17 mouse cellular contexts compared by ENCODE assay signal in the genomic region with DNA sequence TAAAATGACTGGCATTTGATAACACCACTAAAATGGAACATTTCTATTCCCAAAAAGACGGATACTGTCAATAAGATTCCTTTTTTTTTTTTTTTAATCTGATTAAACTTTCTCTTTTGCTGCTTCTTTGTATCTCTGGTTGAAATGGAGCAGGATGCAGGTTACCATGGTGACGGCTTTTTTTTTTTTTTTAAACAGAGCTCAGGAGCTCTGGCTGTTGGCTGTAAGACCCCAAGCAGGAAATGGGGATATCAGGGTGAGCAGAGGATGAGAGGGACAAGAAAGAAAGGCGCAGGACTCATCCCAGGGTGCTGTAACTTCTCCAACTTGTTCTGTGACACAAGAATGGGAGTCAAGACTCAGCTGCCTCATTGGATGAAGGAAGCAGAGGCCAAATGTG.
DNase-seq lines count a peak whose midpoint lies in the region; ATAC-seq and TF ChIP-seq lines count a peak whose summit lies in the region.
"Had no signal": no experiment of that assay in that cellular context is flagged by ENCODE, and none has a peak within 500 bp of the region (broad histone marks: within the 10 kb centered on the region; RNA-seq: fewer than 3 reads in every experiment).

No protein-coding gene starts in this region.

- no peak overlapping the region for H3K4me3 ChIP-seq in forebrain, embryonic 15.5 days
- H3K4me3 ChIP-seq in forebrain, embryonic 10.5 days = no peak overlapping the region
- H3K4me3 ChIP-seq in hindbrain, postnatal 0 days (ENCODE audit: low read length) = no peak overlapping the region
- H3K4me3 ChIP-seq in midbrain, postnatal 0 days (ENCODE audit: low read depth, low read length) = no peak overlapping the region
- H3K4me3 ChIP-seq: erythroblast, embryonic 14.5 days; heart, embryonic 12.5 days; limb, embryonic 13.5 days had no signal

- H3K9me3 ChIP-seq in forebrain, embryonic 15.5 days = no peaks in the 10 kb centered on the region
- H3K9me3 ChIP-seq in forebrain, embryonic 10.5 days = no peaks in the 10 kb centered on the region
- H3K9me3 ChIP-seq in hindbrain, postnatal 0 days (ENCODE audit: low read length) = no peaks in the 10 kb centered on the region
- no peaks in the 10 kb centered on the region for H3K9me3 ChIP-seq in midbrain, postnatal 0 days (ENCODE audit: low read length)
- H3K9me3 ChIP-seq: heart, embryonic 12.5 days; limb, embryonic 13.5 days had no signal

- DNase-seq in forebrain, embryonic 10.5 days (ENCODE audit: extremely low spot score, low spot score) = no peak
- DNase-seq in right cerebral cortex, adult 18-20 months = peak; percentile 12
- no peak for DNase-seq in right cerebral cortex, postnatal 10 days (ENCODE audit: low spot score in 2 of 2)
- DNase-seq in hindbrain, postnatal 0 days (ENCODE audit: low spot score) = peak; percentile 60
- peak; percentile 65 for DNase-seq in midbrain, postnatal 0 days (ENCODE audit: low spot score)
- DNase-seq in lung, postnatal 10 days = no peak
- DNase-seq in yolk sac, embryonic 10.5 days (ENCODE audit: low spot score) = no peak
- DNase-seq: adrenal gland, postnatal 25 days; B cell, adult 2 months; cerebellum, adult 9-11 months; thymus, postnatal 25 days had no signal

- no peaks in the 10 kb centered on the region for H3K27me3 ChIP-seq in forebrain, embryonic 15.5 days
- no peaks in the 10 kb centered on the region for H3K27me3 ChIP-seq in forebrain, embryonic 10.5 days (ENCODE audit: poor library complexity, severe bottlenecking)
- H3K27me3 ChIP-seq in hindbrain, postnatal 0 days (ENCODE audit: insufficient read depth, low read length) = no peaks in the 10 kb centered on the region
- no peaks in the 10 kb centered on the region for H3K27me3 ChIP-seq in midbrain, postnatal 0 days (ENCODE audit: insufficient read depth, low read length)
- H3K27me3 ChIP-seq: heart, embryonic 12.5 days; limb, embryonic 13.5 days had no signal

- peak overlapping the region; percentile 32; the same call in 1 of the 2 replicates for H3K27ac ChIP-seq in forebrain, embryonic 15.5 days (replicated peaks)
- H3K27ac ChIP-seq in forebrain, embryonic 10.5 days = no peak overlapping the region
- H3K27ac ChIP-seq in hindbrain, postnatal 0 days = no peak overlapping the region
- peak overlapping the region; percentile 55 for H3K27ac ChIP-seq in midbrain, postnatal 0 days (ENCODE audit: low read depth, low read length)
- H3K27ac ChIP-seq: limb, embryonic 13.5 days; liver, embryonic 14.5 days had no signal

- ATAC-seq in forebrain, embryonic 15.5 days (replicated peaks) = no peak; the same call in 1 of the 2 replicates
- 0 out of 2 replicates have a peak, but pooled peaks have one; percentile 55 for ATAC-seq in hindbrain, postnatal 0 days
- peak; percentile 27; the same call in 1 of the 2 replicates for ATAC-seq in midbrain, postnatal 0 days (ENCODE audit: low FRiP score)
- ATAC-seq: intestine, embryonic 16.5 days had no signal

- 53% methylated on average over 3 of the region's 3 CpGs for WGBS in forebrain, embryonic 15.5 days
- WGBS in forebrain, embryonic 10.5 days = 53% methylated on average over 3 of the region's 3 CpGs
- 34% methylated on average over 3 of the region's 3 CpGs for WGBS in hindbrain, postnatal 0 days
- WGBS in midbrain, postnatal 0 days = 15% methylated on average over 3 of the region's 3 CpGs

- no peak for TF ChIP-seq CTCF in hindbrain, postnatal 0 days (IDR thresholded peaks at IDR 0.05; ENCODE audit: low read depth)
- no peak for TF ChIP-seq CTCF in midbrain, postnatal 0 days (IDR thresholded peaks at IDR 0.05)

- no peaks in the 10 kb centered on the region for H3K36me3 ChIP-seq in forebrain, embryonic 15.5 days
- H3K36me3 ChIP-seq in forebrain, embryonic 10.5 days (replicated peaks) = no peaks in the 10 kb centered on the region
- H3K36me3 ChIP-seq in hindbrain, postnatal 0 days (ENCODE audit: insufficient read depth, low read length) = no peaks in the 10 kb centered on the region
- no peaks in the 10 kb centered on the region for H3K36me3 ChIP-seq in midbrain, postnatal 0 days (ENCODE audit: insufficient read depth, low read length)
- H3K36me3 ChIP-seq: heart, embryonic 12.5 days; limb, embryonic 13.5 days had no signal

- no peak overlapping the region for H3K4me2 ChIP-seq in forebrain, embryonic 15.5 days (replicated peaks)
- H3K4me2 ChIP-seq in hindbrain, postnatal 0 days (ENCODE audit: low read depth, low read length) = no peak overlapping the region
- no peak overlapping the region for H3K4me2 ChIP-seq in midbrain, postnatal 0 days (ENCODE audit: low read depth, low read length, poor library complexity, severe bottlenecking)
- H3K4me2 ChIP-seq: heart, embryonic 12.5 days; limb, embryonic 13.5 days had no signal

- H3K9ac ChIP-seq in forebrain, embryonic 15.5 days (replicated peaks) = no peak overlapping the region
- H3K9ac ChIP-seq in hindbrain, postnatal 0 days (replicated peaks; ENCODE audit: low read length) = no peak overlapping the region
- H3K9ac ChIP-seq in midbrain, postnatal 0 days (replicated peaks; ENCODE audit: low read length, poor library complexity, severe bottlenecking) = 0 out of 2 replicates have a peak overlapping the region, but pooled peaks have one; percentile 20
- H3K9ac ChIP-seq: heart, embryonic 12.5 days; limb, embryonic 13.5 days; liver, embryonic 14.5 days had no signal

- H3K4me1 ChIP-seq in forebrain, embryonic 15.5 days = peaks cover 7% of the 10 kb centered on the region
- H3K4me1 ChIP-seq in forebrain, embryonic 10.5 days = peaks cover 15% of the 10 kb centered on the region
- peaks cover 4% of the 10 kb centered on the region for H3K4me1 ChIP-seq in hindbrain, postnatal 0 days (ENCODE audit: insufficient read depth, low read length)
- H3K4me1 ChIP-seq in midbrain, postnatal 0 days (ENCODE audit: insufficient read depth, low read length) = peaks cover 7% of the 10 kb centered on the region
- H3K4me1 ChIP-seq: limb, embryonic 13.5 days had no signal

Comparison
In these comparisons a context has a peak if more than half of its experiments do, and no peak if none do; other contexts are left out.
1. H3K27ac ChIP-seq: peak in forebrain, embryonic 15.5 days (single experiment) and midbrain, postnatal 0 days (single experiment); none in forebrain, embryonic 10.5 days (single experiment) and hindbrain, postnatal 0 days (single experiment).
2. DNase-seq: peak in right cerebral cortex, adult 18-20 months (single experiment), hindbrain, postnatal 0 days (single experiment) and midbrain, postnatal 0 days (single experiment); none in forebrain, embryonic 10.5 days (single experiment), right cerebral cortex, postnatal 10 days (0 of 2), lung, postnatal 10 days (single experiment) and yolk sac, embryonic 10.5 days (single experiment).